Mouse (Mus musculus) heart, adult 2 months (tissue): Measurements from ENCODE around the gene Krr1.
"Not testable (repeated sequence)": the region's sequence is repeated elsewhere in the genome, so short reads cannot be mapped to it uniquely, and the experiment has no call there.

Experiments used
- CTCF ChIP-seq: fragments of 200-600 bp; IDR thresholded peaks from 2 replicates; pipeline ENCODE4 v1.8.1; 2022; ENCODE audit warnings: antibody characterized with exemption, mild to moderate bottlenecking, moderate library complexity
- POLR2A ChIP-seq: fragments of 200-500 bp; IDR thresholded peaks from 2 replicates; pipeline ENCODE4 v1.6.1; 2011; ENCODE audit warnings: mild to moderate bottlenecking, low read depth, low read length, control low read depth; ENCODE audit not compliant: insufficient read depth

GRCm38 (mm10) chr10:112028689-112029088 is 56.2 kb downstream of the Krr1 start:
- TF ChIP-seq CTCF, POLR2A: not testable (repeated sequence)
